Mouse (Mus musculus) C3H10T1/2 (cell line): Measurements from ENCODE around the gene Ccdc113. TPM values are rescaled to one million over a fixed set of nuclear protein-coding genes. Genes with fewer than 3 reads are reported as not detected.

Experiments
- polyA plus RNA-seq, 2 experiments: library from polyadenylated mRNA; unstranded; fragments of >200 nt; fragmentation: generic; extraction: Trizol; gene quantifications; one replicate each; pipeline ENCODE4 v1.2.1; 2012; ENCODE audit warnings: missing spikeins in 2 of 2

Ccdc113 gene
- polyA plus RNA-seq = under 1 TPM in 1 of 2 experiments, not detected in 1; 0.33 TPM

GRCm38 (mm10) chr8:95533584-95534387 lies at the start of gene Ccdc113:
Ccdc113 (plus strand) TSS chr8:95534085.

GRCm38 (mm10) chr8:95490006-95490405 lies 43.9 kb upstream of the Ccdc113 start, which contains the start of gene Csnk2a2:
Csnk2a2 (minus strand) TSS chr8:95490039.

GRCm38 (mm10) chr8:95576240-95576639 lies 42.4 kb downstream of the Ccdc113 start, which contains the start of gene Prss54:
Prss54 (minus strand) TSS chr8:95576340.

Other genes with a start within 250 kb of the Ccdc113 start
- gene Cngb1, start 227.5 kb upstream of the Ccdc113 start, polyA plus RNA-seq = under 1 TPM; 0.14 to 0.26 TPM
- not detected for gene Tepp, start 223.5 kb upstream of the Ccdc113 start, polyA plus RNA-seq
- 1 to 10 TPM; 1.4 to 7.7 TPM for gene Zfp319, start 202.1 kb upstream of the Ccdc113 start, polyA plus RNA-seq
- gene Usb1, start 201.8 kb upstream of the Ccdc113 start, polyA plus RNA-seq = 10 to 100 TPM; 14.6 to 26.3 TPM
- 1 to 10 TPM in 1 of 2 experiments, under 1 TPM in 1; 0.18 to 2.5 TPM for gene Mmp15, start 181.8 kb upstream of the Ccdc113 start, polyA plus RNA-seq
- gene Cfap20, start 99.2 kb upstream of the Ccdc113 start, polyA plus RNA-seq = 10 to 100 TPM; 16.0 to 73.6 TPM
- gene Csnk2a2, start 44.0 kb upstream of the Ccdc113 start, polyA plus RNA-seq = 10 to 100 TPM; 25.0 to 43.3 TPM
- not detected for gene Prss54, start 42.3 kb downstream of the Ccdc113 start, polyA plus RNA-seq
- 1 to 10 TPM; 1.4 to 2.7 TPM for gene Gins3, start 99.4 kb downstream of the Ccdc113 start, polyA plus RNA-seq
- gene Ndrg4, start 142.9 kb downstream of the Ccdc113 start, polyA plus RNA-seq = 1 to 10 TPM; 1.1 to 8.9 TPM
- 1 to 10 TPM; 3.1 to 4.4 TPM for gene Setd6, start 181.8 kb downstream of the Ccdc113 start, polyA plus RNA-seq